In genomic region chr17:35633992-35634391, GRCm38 (mm10) we compare ENCODE assay signal across 9 mouse cellular contexts. TPM values are rescaled to one million over a fixed set of nuclear protein-coding genes. Genes with fewer than 3 reads are reported as not detected.
A peak's percentile ranks its signal among the peaks of the same experiment; 100 is the strongest.
DNase-seq lines count a peak whose midpoint lies in the region; ATAC-seq lines count a peak whose summit lies in the region.
"Had no signal": no experiment of that assay in that cellular context is flagged by ENCODE, and none has a peak within 500 bp of the region (broad histone marks: within the 10 kb centered on the region; RNA-seq: fewer than 3 reads in every experiment).

No protein-coding gene starts in this region.

- H3K27ac ChIP-seq in limb, embryonic 11.5 days (replicated peaks; ENCODE audit: low read depth, low read length): no peak overlapping the region
- no peak overlapping the region for H3K27ac ChIP-seq in limb, embryonic 10.5 days
- H3K27ac ChIP-seq in intestine, embryonic 14.5 days (ENCODE audit: low read depth): no peak overlapping the region
- H3K27ac ChIP-seq: midbrain, embryonic 12.5 days had no signal

- H3K36me3 ChIP-seq in limb, embryonic 11.5 days (ENCODE audit: control insufficient read depth, insufficient read depth, low read length): no peaks in the 10 kb centered on the region
- H3K36me3 ChIP-seq in limb, embryonic 10.5 days: no peaks in the 10 kb centered on the region
- no peaks in the 10 kb centered on the region for H3K36me3 ChIP-seq in intestine, embryonic 14.5 days (ENCODE audit: control insufficient read depth, insufficient read depth, low read length)
- H3K36me3 ChIP-seq: midbrain, embryonic 12.5 days had no signal

- H3K27me3 ChIP-seq in limb, embryonic 11.5 days (ENCODE audit: control insufficient read depth, insufficient read depth, low read length): peaks cover 4% of the 10 kb centered on the region; the same call in 1 of the 2 replicates
- H3K27me3 ChIP-seq in limb, embryonic 10.5 days (ENCODE audit: low read depth, poor library complexity, severe bottlenecking): peaks cover 19% of the 10 kb centered on the region
- no peaks in the 10 kb centered on the region; the same call in 1 of the 2 replicates for H3K27me3 ChIP-seq in intestine, embryonic 14.5 days (replicated peaks; ENCODE audit: control insufficient read depth, insufficient read depth, low read length)

- no peak overlapping the region for H3K4me2 ChIP-seq in limb, embryonic 11.5 days (ENCODE audit: low read depth, severe bottlenecking)
- H3K4me2 ChIP-seq in intestine, embryonic 14.5 days (ENCODE audit: low read length): no peak overlapping the region
- H3K4me2 ChIP-seq: midbrain, embryonic 12.5 days had no signal

- WGBS in limb, embryonic 11.5 days: 12% methylated on average over 1 of the region's 1 CpGs
- WGBS in limb, embryonic 10.5 days: 37% methylated on average over 1 of the region's 1 CpGs
- 3% methylated on average over 1 of the region's 1 CpGs for WGBS in intestine, embryonic 14.5 days

- no peak for ATAC-seq in CD4-positive, CD25-positive, alpha-beta regulatory T cell, adult 4 months
- ATAC-seq in limb, embryonic 11.5 days (ENCODE audit: insufficient number of reproducible peaks, low FRiP score, low TSS enrichment, low read depth): no peak
- ATAC-seq in intestine, embryonic 14.5 days (replicated peaks; ENCODE audit: low FRiP score, low TSS enrichment, low read depth): peak; percentile 47; the same call in 1 of the 2 replicates

- DNase-seq in CD4-positive, CD25-positive, alpha-beta regulatory T cell, adult 2 months (ENCODE audit: low read depth, low spot score): peak; percentile 18
- peak; percentile 41 for DNase-seq in limb, embryonic 11.5 days (ENCODE audit: low spot score)
- DNase-seq in limb, embryonic 10.5 days (ENCODE audit: low spot score): no peak
- peak; percentile 77 for DNase-seq in intestine, embryonic 14.5 days (ENCODE audit: low spot score)
- peak; percentile 62 to 71 for DNase-seq in left cerebral cortex, postnatal 10 days (ENCODE audit: extremely low spot score in 1 of 2, low spot score in 2 of 2)
- DNase-seq in retina, embryonic 14.5 days (ENCODE audit: low spot score): peak; percentile 57
- no peak for DNase-seq in T-cell, adult 2 months (ENCODE audit: low spot score)

- no peaks in the 10 kb centered on the region for H3K4me1 ChIP-seq in limb, embryonic 11.5 days (ENCODE audit: control insufficient read depth, insufficient read depth, low read length)
- peaks cover 4% of the 10 kb centered on the region for H3K4me1 ChIP-seq in limb, embryonic 10.5 days
- H3K4me1 ChIP-seq in intestine, embryonic 14.5 days (replicated peaks; ENCODE audit: control insufficient read depth, insufficient read depth, low read length): peaks cover 12% of the 10 kb centered on the region; the same call in 1 of the 2 replicates

- H3K9ac ChIP-seq in limb, embryonic 11.5 days (ENCODE audit: low read length): no peak overlapping the region
- no peak overlapping the region for H3K9ac ChIP-seq in intestine, embryonic 14.5 days (ENCODE audit: low read length)
- H3K9ac ChIP-seq: midbrain, embryonic 12.5 days had no signal

- intact Hi-C loops in left cerebral cortex, postnatal 10 days (cut with DNase I): loop anchor here (2.0 kb wide), 1 partner anchor 43 kb away; no protein-coding TSS in a partner anchor

- no peaks in the 10 kb centered on the region for H3K9me3 ChIP-seq in limb, embryonic 11.5 days (ENCODE audit: control insufficient read depth, low read length)
- H3K9me3 ChIP-seq in limb, embryonic 10.5 days (replicated peaks): no peaks in the 10 kb centered on the region
- H3K9me3 ChIP-seq in intestine, embryonic 14.5 days (ENCODE audit: control insufficient read depth, low read length): no peaks in the 10 kb centered on the region
- H3K9me3 ChIP-seq: midbrain, embryonic 12.5 days had no signal

- no peak overlapping the region for H3K4me3 ChIP-seq in limb, embryonic 11.5 days (ENCODE audit: low read depth, low read length)
- no peak overlapping the region for H3K4me3 ChIP-seq in limb, embryonic 10.5 days
- H3K4me3 ChIP-seq in intestine, embryonic 14.5 days (ENCODE audit: low read depth, low read length): no peak overlapping the region
- H3K4me3 ChIP-seq: midbrain, embryonic 12.5 days had no signal

RNA-seq across cellular contexts. Expression of gene Gm9573, which starts 7.6 kb away (rescaled TPM):
- not detected for polyA plus RNA-seq in CD4-positive, CD25-positive, alpha-beta regulatory T cell, adult 4 months (2017; shearing (Covaris generic))
- polyA plus RNA-seq in limb, embryonic 11.5 days (2014; fragmentation: Nextera tagmentation; extraction: Ambion mirVana): not detected in 2 replicates
- not detected in 2 replicates for polyA plus RNA-seq in limb, embryonic 10.5 days (2016; fragmentation: Nextera tagmentation; extraction: Ambion mirVana)
- polyA plus RNA-seq in intestine, embryonic 14.5 days (2014; fragmentation: Nextera tagmentation; extraction: Ambion mirVana): not detected in 2 replicates
- total RNA-seq in left cerebral cortex, postnatal 10 days (2021): not detected
- polyA plus RNA-seq: midbrain, embryonic 12.5 days had no signal

RNA-seq across cellular contexts. Expression of gene Mucl3, which starts 9.5 kb away (rescaled TPM):
- polyA plus RNA-seq in CD4-positive, CD25-positive, alpha-beta regulatory T cell, adult 4 months (2017; shearing (Covaris generic)): under 1 TPM; 0.16 to 0.46 TPM
- polyA plus RNA-seq in limb, embryonic 11.5 days (2014; fragmentation: Nextera tagmentation; extraction: Ambion mirVana): not detected in 2 replicates
- polyA plus RNA-seq in limb, embryonic 10.5 days (2016; fragmentation: Nextera tagmentation; extraction: Ambion mirVana): 0.08 and 0.24 TPM in 2 replicates
- 0.39 and 0.77 TPM in 2 replicates for polyA plus RNA-seq in intestine, embryonic 14.5 days (2014; fragmentation: Nextera tagmentation; extraction: Ambion mirVana)
- total RNA-seq in left cerebral cortex, postnatal 10 days (2021): not detected
- polyA plus RNA-seq: midbrain, embryonic 12.5 days had no signal

RNA-seq across cellular contexts. Expression of gene Sfta2, which starts 32.6 kb away (rescaled TPM):
- polyA plus RNA-seq in CD4-positive, CD25-positive, alpha-beta regulatory T cell, adult 4 months (2017; shearing (Covaris generic)): not detected
- not detected in 2 replicates for polyA plus RNA-seq in limb, embryonic 11.5 days (2014; fragmentation: Nextera tagmentation; extraction: Ambion mirVana)
- not detected in 2 replicates for polyA plus RNA-seq in limb, embryonic 10.5 days (2016; fragmentation: Nextera tagmentation; extraction: Ambion mirVana)
- polyA plus RNA-seq in intestine, embryonic 14.5 days (2014; fragmentation: Nextera tagmentation; extraction: Ambion mirVana): 3.3 and 3.6 TPM in 2 replicates
- not detected for total RNA-seq in left cerebral cortex, postnatal 10 days (2021)
- polyA plus RNA-seq: midbrain, embryonic 12.5 days had no signal

RNA-seq across cellular contexts. Expression of gene Vars2, which starts 33.4 kb away (rescaled TPM):
- 10 to 100 TPM; 11.1 to 15.2 TPM for polyA plus RNA-seq in CD4-positive, CD25-positive, alpha-beta regulatory T cell, adult 4 months (2017; shearing (Covaris generic))
- 17.6 and 17.9 TPM in 2 replicates for polyA plus RNA-seq in limb, embryonic 11.5 days (2014; fragmentation: Nextera tagmentation; extraction: Ambion mirVana)
- 21.1 and 21.5 TPM in 2 replicates for polyA plus RNA-seq in limb, embryonic 10.5 days (2016; fragmentation: Nextera tagmentation; extraction: Ambion mirVana)
- polyA plus RNA-seq in intestine, embryonic 14.5 days (2014; fragmentation: Nextera tagmentation; extraction: Ambion mirVana): 16.0 and 18.1 TPM in 2 replicates
- total RNA-seq in left cerebral cortex, postnatal 10 days (2021): 10 to 100 TPM; 31.2 to 42.6 TPM

RNA-seq across cellular contexts. Expression of gene Gtf2h4, which starts 39.5 kb away (rescaled TPM):
- polyA plus RNA-seq in CD4-positive, CD25-positive, alpha-beta regulatory T cell, adult 4 months (2017; shearing (Covaris generic)): 10 to 100 TPM; 28.3 to 37.7 TPM
- polyA plus RNA-seq in limb, embryonic 11.5 days (2014; fragmentation: Nextera tagmentation; extraction: Ambion mirVana): 56.7 and 57.0 TPM in 2 replicates
- 67.0 and 72.4 TPM in 2 replicates for polyA plus RNA-seq in limb, embryonic 10.5 days (2016; fragmentation: Nextera tagmentation; extraction: Ambion mirVana)
- polyA plus RNA-seq in intestine, embryonic 14.5 days (2014; fragmentation: Nextera tagmentation; extraction: Ambion mirVana): 47.2 and 49.9 TPM in 2 replicates
- total RNA-seq in left cerebral cortex, postnatal 10 days (2021): 10 to 100 TPM; 23.5 to 24.1 TPM

Comparison
In these comparisons a context has a peak if more than half of its experiments do, and no peak if none do; other contexts are left out.
1. DNase-seq: peak in CD4-positive, CD25-positive, alpha-beta regulatory T cell, adult 2 months (single experiment), limb, embryonic 11.5 days (single experiment), intestine, embryonic 14.5 days (single experiment), left cerebral cortex, postnatal 10 days (2 of 2) and retina, embryonic 14.5 days (single experiment); none in limb, embryonic 10.5 days (single experiment) and T-cell, adult 2 months (single experiment).